Mouse (Mus musculus): Measurements from ENCODE around the gene Pcsk6.
A peak's percentile ranks its signal among the peaks of the same experiment; 100 is the strongest.
"Not testable (repeated sequence)": the region's sequence is repeated elsewhere in the genome, so short reads cannot be mapped to it uniquely, and the experiment has no call there.

GRCm38 (mm10) chr7:66055356-66055755 lies 193.8 kb downstream of the Pcsk6 start:
- TF ChIP-seq RCOR1 (IDR thresholded peaks at IDR 0.05; ENCODE audit: low read depth, low read length); USF2 (IDR thresholded peaks at IDR 0.05; ENCODE audit: borderline replicate concordance in 1 of 2, insufficient read depth in 1 of 2, low read depth in 1 of 2, low read length in 2 of 2); POLR2A (IDR thresholded peaks at IDR 0.05; ENCODE audit: control insufficient read depth in 1 of 2, insufficient read depth in 1 of 2, low read depth in 1 of 2, low read length in 2 of 2, poor library complexity in 1 of 2); TAL1 (IDR thresholded peaks at IDR 0.05; ENCODE audit: low read length); POLR2AphosphoS2 (IDR thresholded peaks at IDR 0.05; ENCODE audit: low read length); CHD2 (IDR thresholded peaks at IDR 0.05; ENCODE audit: low read length): not testable (repeated sequence)
- peak in 2 of 3 experiments; percentile 37 to 59; a peak in 3 of 6 replicates for TF ChIP-seq CTCF (IDR thresholded peaks at IDR 0.05 in 2 of 3, conservative IDR thresholded peaks at IDR 0.05 in 1 of 3; ENCODE audit: control insufficient read depth in 1 of 3, insufficient read depth in 1 of 3, low read depth in 2 of 3, low read length in 3 of 3, poor library complexity in 1 of 3, severe bottlenecking in 1 of 3)
